Mouse (Mus musculus) cortical plate, adult 2 months (tissue): ENCODE measurements at regions not wholly inside any gene's neighbourhood (a gene's known extent, or its start where the extent isn't known, plus 50 kb on each side); places are given as distances from the start of the nearest gene placed in this dataset.

Source experiments
- H3K27ac ChIP-seq: fragments of 200-500 bp; 2 replicates; pipeline ENCODE4 v1.5.1; 2012; ENCODE audit warnings: low read length, control low read depth, inconsistent platforms; ENCODE audit not compliant: insufficient read depth
- H3K4me1 ChIP-seq: fragments of 200-500 bp; 2 replicates; pipeline ENCODE4 v1.6.1; 2011; ENCODE audit warnings: low read length; ENCODE audit not compliant: control insufficient read depth, insufficient read depth
- H3K4me3 ChIP-seq: fragments of 200-500 bp; 2 replicates; pipeline ENCODE4 v1.5.1; 2011; ENCODE audit warnings: mild to moderate bottlenecking, low read length, control low read depth; ENCODE audit not compliant: insufficient read depth
- CTCF ChIP-seq: fragments of 200-500 bp; IDR thresholded peaks from 2 replicates; pipeline ENCODE4 v1.5.1; 2011; ENCODE audit warnings: mild to moderate bottlenecking, control low read depth, low read length; ENCODE audit not compliant: insufficient read depth; ENCODE audit errors: extremely low read depth
- POLR2A ChIP-seq: fragments of 200-500 bp; IDR thresholded peaks from 2 replicates; pipeline ENCODE4 v1.6.1; 2011; ENCODE audit warnings: mild to moderate bottlenecking, low read length, control low read depth; ENCODE audit not compliant: insufficient read depth; ENCODE audit errors: extremely low read depth

DNA sequence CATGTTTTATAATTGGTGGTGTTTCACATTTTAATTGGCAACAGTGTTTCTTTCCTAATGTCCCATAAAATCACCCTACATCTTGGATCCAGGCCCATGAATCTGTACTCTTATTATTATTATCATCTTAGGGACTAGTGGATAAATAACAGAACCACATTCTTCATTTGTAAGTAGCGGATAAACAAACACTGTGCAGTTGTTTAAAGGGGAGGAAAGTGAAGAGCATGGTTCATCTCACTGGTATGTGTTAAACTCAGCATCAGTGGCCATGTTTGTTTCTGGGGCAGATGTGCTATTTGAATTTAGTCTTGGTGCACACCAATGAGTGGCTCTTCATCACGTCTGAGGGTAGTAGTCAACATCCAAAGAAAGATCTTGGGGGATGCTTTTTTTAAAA, 233.1 kb downstream of the Qk start:
- no peak overlapping the region for H3K4me3 ChIP-seq
- no peak overlapping the region for H3K27ac ChIP-seq
- TF ChIP-seq POLR2A (no peak), CTCF (no peak)
- no peaks in the 10 kb centered on the region for H3K4me1 ChIP-seq

DNA sequence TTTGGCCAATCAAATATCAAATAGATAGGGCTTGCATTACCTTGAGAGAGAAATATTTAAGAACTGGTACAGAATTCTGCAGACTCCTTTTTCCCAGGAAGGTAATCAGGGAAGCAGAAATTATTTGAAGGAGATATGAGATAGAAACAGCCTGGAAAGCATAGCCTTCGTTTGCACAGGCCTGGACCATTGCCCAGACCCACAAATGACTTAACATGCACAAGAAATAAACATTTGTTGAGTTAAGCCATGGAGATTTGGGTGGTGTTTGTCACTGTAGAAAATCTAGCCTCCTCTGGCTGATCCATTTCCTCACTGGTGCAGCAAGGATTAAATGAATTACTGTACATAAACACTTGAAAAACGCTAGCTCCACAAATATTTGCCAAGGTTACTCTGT, 233.5 kb downstream of the Qk start:
- Histone ChIP-seq H3K4me3 (no peak overlapping the region), H3K4me1 (no peaks in the 10 kb centered on the region), H3K27ac (no peak overlapping the region)
- TF ChIP-seq POLR2A = no peak
- no peak for TF ChIP-seq CTCF

GRCm38 (mm10) chr17:10081721-10082120, 237.9 kb downstream of the Qk start:
- Histone ChIP-seq H3K4me3 (no peak overlapping the region), H3K4me1 (no peaks in the 10 kb centered on the region), H3K27ac (no peak overlapping the region)
- TF ChIP-seq POLR2A = no peak
- no peak for TF ChIP-seq CTCF

GRCm38 (mm10) chr17:10079853-10080650, 239.6 kb downstream of the Qk start:
- Histone ChIP-seq H3K27ac (no peak overlapping the region), H3K4me1 (no peaks in the 10 kb centered on the region), H3K4me3 (no peak overlapping the region)
- TF ChIP-seq CTCF (no peak), POLR2A (no peak)

DNA sequence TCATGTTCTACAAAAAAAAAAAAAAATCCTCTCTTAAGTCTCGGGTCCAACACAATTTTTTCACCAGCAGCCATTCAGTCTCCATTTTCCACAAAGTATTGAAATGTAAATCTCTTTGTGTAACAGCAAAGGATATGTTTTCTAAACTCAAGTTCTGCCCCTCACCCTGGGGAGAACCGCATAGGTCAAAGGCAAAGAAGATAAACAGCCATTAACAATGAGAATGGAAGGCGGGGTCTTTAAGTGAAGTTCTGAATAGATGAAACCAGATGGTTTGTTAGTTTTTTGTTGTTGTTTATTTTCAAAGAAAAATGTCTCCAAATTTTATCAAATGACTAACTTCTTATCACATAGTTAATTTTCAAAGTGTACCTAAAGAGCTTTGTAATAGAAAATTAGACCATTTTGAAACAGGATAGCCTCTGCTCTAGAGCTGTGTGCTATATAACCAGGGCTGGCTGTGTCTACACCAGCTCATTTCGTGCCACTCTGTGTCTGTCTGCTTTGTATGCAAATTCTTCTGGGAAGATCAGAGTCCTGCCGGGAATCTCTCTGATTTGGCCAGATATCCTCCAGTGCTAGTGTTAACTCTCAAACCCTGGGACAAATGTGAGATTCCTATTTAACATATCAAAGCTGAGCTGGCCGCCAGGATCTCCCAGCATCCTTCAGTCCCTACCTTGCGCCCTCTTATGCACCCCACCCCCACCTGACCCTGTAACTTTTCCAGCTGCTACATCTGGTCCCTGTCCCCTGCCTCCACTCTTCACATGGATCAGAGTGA, 240.9 kb downstream of the Qk start:
- no peaks in the 10 kb centered on the region for H3K4me1 ChIP-seq
- H3K4me3 ChIP-seq = no peak overlapping the region
- TF ChIP-seq CTCF (no peak), POLR2A (no peak)
- no peak overlapping the region for H3K27ac ChIP-seq

GRCm38 (mm10) chr17:10073301-10073700, 246.4 kb downstream of the Qk start:
- no peak for TF ChIP-seq CTCF
- TF ChIP-seq POLR2A = no peak
- H3K4me3 ChIP-seq = no peak overlapping the region
- no peaks in the 10 kb centered on the region for H3K4me1 ChIP-seq
- no peak overlapping the region for H3K27ac ChIP-seq

- Histone ChIP-seq H3K4me1 (no peaks in the 10 kb centered on the region), H3K27ac (no peak overlapping the region), H3K4me3 (no peak overlapping the region)
- TF ChIP-seq POLR2A (no peak), CTCF (no peak)
Observed at GRCm38 (mm10) chr17:10069251-10069650, 250.4 kb downstream of the Qk start.

- no peak for TF ChIP-seq POLR2A
- TF ChIP-seq CTCF = no peak
- no peak overlapping the region for H3K27ac ChIP-seq
- no peak overlapping the region for H3K4me3 ChIP-seq
- no peaks in the 10 kb centered on the region for H3K4me1 ChIP-seq
Observed at GRCm38 (mm10) chr17:10065131-10065530, 254.5 kb downstream of the Qk start.

GRCm38 (mm10) chr17:10062546-10063100, 257.0 kb downstream of the Qk start:
- Histone ChIP-seq H3K27ac (no peak overlapping the region), H3K4me1 (no peaks in the 10 kb centered on the region), H3K4me3 (no peak overlapping the region)
- TF ChIP-seq POLR2A = no peak
- TF ChIP-seq CTCF = no peak
